Mouse (Mus musculus): ENCODE results near the gene Sned1.
"Not testable (repeated sequence)": the region's sequence is repeated elsewhere in the genome, so short reads cannot be mapped to it uniquely, and the experiment has no call there.

The Sned1 gene

DNA sequence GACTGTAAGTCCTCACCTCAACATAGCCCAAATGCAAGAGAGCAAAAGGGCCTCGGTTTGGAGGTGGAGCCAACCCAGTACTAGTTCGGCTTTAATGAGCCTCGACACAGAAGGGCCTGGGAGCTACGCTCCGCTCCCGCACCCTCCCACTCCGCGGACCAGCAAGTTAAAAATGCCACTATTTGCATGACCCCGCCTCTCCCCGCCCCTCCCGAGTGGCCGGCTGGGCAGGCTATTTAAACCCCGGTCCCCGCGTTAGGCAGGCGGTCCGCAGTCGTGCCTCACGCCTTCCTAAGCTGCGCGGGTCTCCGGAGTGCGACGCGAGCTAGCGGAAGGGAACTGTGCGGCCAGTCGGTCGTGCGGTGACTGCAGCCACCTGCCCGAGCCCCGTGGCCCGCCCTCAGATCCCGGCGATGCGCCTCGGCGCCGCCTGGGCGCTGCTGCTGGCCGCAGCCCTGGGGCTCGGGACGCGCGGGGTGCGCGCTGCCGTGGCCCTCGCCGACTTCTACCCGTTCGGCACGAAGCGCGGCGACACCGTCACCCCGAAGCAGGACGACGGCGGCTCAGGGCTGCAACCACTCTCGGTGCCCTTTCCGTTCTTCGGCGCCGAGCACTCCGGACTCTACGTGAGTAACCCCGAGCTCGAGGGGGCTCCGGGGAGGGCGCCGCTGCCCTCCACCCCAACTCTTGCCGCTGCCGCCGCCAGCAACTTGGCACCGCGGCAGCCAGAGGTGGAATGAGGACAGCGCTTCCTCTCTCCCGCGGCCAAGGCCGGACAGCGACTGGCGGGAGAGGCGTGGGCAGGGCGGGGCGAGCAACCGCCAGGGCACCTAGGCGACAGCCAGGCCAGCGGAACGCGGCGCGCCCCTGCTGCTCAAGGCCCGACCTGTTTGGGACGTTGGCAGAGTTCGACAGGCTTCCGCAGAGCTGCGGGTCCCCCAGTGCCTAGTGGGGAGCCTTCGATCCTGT is at the start of gene Sned1:
Sned1 (plus strand) TSS at position 266 of the 969 bp plus-strand sequence.
- peak; percentile 23 for DNase-seq (ENCODE audit: extremely low read depth, low read depth, low spot score)

DNA sequence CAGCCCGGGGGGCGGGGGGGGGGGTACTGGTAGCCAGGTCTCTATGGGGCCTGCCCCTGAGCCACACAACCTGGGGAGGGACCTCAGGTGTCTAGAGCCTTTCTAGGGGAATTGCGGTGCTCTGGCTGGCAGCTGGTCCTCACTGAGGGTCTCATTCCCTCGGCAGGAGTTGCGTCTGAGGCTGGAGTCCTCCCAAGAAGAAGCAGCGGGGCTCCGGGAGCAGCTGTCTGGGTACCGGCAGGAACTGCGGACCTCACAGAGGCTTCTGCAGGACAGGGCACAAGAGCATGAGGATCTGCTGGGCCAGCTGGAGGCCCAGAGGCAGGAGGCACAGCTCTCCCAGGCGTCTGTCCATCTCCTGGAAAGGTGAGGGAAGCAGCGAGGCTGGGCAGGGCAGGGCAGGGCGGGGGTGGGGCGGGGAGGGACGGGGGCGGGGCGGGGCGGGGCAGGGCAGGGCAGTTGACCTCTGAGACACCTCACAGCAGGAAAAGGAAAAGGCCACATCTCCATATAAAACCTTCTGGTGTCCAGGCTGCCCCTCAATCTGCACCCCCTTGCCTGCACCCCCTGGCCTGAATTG is 44.8 kb upstream of the Sned1 start:
- no peak for DNase-seq (ENCODE audit: extremely low read depth, low read depth, low spot score)

DNA sequence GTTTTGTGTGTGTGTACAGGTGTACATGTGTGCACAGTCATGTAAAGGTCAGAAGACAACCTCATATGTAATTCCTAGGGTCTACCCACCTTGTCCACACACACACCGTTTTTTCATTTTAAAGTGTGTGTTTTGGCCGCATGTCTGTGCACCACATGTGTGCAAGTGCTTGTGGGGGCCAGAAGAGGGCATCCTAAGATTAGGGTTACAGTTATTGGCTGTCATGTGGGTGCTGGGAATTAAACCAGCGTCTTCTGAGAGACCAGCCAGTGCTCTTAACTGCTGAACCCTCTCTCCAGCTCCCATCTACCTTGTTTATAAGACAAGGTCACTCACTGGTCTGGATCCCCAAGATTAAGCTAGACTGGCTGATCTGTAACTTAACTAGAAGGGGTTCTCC is 40.7 kb upstream of the Sned1 start:
- DNase-seq (ENCODE audit: extremely low read depth, low read depth, low spot score), result no peak

- not testable (repeated sequence) for DNase-seq (ENCODE audit: extremely low read depth, low read depth, low spot score)
Measured at GRCm38 (mm10) chr1:93197454-93197853, 38.2 kb upstream of the Sned1 start.

DNA sequence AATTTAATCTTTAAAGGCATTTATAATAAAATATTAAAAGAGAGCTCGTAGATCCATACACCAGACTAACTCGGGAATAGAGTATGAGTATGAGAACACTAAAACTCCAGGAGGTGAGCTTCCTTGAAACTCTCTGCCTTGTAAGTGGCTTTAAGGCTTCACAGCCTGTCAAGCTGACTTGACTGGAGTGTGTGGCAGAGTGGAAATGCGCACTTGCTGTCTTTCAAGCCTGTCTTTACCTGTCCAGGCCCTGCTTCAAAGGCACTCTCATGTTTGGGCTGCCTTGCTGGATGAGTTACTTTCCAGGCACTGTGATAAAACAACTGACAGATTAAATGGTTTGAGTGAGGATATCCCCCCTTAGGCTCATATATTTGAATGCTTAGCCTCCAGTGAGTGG is 37.7 kb upstream of the Sned1 start:
- no peak for DNase-seq (ENCODE audit: extremely low read depth, low read depth, low spot score)

GRCm38 (mm10) chr1:93206277-93206970 is 29.2 kb upstream of the Sned1 start:
- no peak for DNase-seq (ENCODE audit: extremely low read depth, low read depth, low spot score)

DNA sequence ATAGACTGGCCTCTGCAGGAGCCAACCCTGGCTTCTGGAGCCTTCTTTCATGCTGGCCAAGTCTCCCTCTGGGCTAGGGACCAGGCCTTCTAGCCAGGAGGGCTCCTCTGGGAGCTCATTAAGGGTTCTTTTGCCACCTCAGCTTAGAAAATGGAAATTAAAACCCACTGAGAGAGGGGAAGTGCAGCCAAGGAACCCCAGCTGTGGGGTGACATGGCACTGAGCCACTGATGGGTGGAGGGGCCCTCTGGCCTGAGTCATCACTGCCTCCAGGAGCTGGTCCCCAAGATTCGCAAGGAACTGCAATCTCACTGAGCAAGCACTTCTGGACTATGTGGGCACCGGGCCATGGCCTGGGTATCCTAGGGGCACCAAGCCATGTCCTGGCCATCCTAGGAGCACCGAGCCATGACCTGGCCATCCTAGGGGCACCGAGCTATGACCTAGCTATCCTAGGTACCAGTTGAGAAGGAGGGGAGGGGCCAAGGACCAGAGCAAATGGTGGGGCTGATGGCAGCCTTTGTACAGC is 28.0 kb upstream of the Sned1 start:
- no peak for DNase-seq (ENCODE audit: extremely low read depth, low read depth, low spot score)

GRCm38 (mm10) chr1:93210213-93210641 is 25.4 kb upstream of the Sned1 start:
- peak; percentile 34 for DNase-seq (ENCODE audit: extremely low read depth, low read depth, low spot score)

DNA sequence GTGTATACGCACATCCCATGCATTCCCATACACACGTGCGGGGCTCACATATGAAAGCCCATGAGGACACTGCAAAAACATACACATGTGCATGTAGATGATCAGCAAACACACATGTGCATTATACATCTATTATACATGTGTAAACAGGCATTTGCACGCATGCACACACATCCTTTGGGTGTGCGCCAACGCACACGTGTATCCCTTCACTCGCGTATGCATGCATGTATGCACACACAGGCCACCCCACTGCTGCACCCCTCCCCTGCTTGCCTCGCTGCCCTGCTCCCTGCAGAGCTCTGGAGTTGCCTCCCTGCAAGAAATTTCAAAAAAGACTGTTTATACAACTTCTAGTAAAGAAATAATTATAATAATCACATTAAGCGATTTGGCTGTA is 24.6 kb upstream of the Sned1 start:
- DNase-seq (ENCODE audit: extremely low read depth, low read depth, low spot score), result no peak

DNA sequence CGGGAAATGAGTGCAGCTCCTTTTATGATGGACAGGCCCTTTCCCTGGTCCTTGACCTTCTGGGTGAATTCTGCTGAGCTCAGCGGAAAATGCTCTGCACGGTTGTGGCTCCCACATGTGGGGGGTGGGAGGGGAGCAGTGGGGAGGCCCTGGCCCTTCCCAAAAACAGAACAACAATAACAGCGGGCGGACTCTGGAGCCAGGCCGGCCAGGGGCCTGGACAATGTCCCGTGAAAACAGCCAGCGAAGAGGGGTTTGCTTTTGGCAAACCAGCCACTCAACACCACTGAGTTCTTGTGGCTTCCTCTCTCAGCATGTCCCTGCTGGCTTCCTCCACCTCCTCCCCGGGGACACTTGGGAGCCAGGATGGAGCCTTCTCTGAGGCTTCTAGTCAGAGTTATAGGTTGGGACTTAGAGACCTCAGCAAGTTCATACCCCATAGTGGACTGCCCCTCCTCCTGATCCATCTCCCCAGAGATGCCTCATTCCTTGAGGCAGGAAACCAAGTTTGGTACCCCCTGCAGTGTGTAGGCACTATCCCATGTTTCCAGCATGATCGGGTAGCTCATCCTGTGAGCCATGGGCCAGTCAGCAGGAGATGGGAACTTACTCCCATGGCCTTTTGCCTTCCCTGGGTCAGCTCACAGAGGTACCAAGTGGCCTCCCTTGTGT is 24.0 kb upstream of the Sned1 start:
- DNase-seq (ENCODE audit: extremely low read depth, low read depth, low spot score), result no peak

- DNase-seq (ENCODE audit: extremely low read depth, low read depth, low spot score), result no peak
Measured at GRCm38 (mm10) chr1:93212441-93212840, 23.2 kb upstream of the Sned1 start.

DNA sequence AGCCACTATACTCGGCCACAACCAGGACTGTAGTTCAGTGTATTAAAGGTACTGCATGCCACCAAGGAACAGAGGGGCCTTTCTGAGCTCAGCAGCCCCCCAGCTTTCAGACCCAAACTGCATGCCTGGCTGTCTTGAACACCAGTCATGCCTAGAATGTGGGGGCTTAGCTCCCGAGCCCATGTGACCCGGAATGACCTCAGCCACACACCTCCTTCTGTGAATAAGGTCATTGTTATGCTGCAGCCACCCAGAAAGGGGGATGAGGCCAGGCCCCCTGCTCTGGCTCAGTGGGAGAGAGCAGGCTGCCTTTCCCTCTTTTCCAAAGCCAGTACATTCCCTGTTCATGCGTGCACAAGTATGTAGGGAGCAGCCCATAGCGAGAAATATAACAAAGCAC is 21.0 kb upstream of the Sned1 start:
- DNase-seq (ENCODE audit: extremely low read depth, low read depth, low spot score), result no peak

GRCm38 (mm10) chr1:93216839-93217497 is 18.7 kb upstream of the Sned1 start:
- no peak for DNase-seq (ENCODE audit: extremely low read depth, low read depth, low spot score)

- DNase-seq (ENCODE audit: extremely low read depth, low read depth, low spot score), result no peak
Measured at GRCm38 (mm10) chr1:93217530-93217929, 18.1 kb upstream of the Sned1 start.

DNA sequence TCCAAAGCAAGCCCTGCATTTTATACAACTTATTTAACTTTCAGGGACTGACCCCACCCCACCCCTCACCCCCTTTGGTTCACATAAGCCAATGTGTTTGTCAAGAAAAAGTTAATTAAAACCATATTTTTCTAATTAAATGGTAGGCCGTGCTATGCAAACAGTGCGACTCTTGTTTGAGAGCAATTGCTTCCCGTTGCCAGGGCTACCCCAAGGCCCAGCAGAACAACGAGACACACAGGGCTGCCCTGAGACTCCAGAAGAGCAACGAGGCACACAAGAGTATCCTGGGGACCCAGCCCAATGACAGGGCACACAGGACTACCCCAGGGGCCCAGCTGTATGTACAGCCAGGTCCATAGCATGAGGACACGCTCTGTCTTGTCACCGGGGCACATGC is 14.9 kb upstream of the Sned1 start:
- no peak for DNase-seq (ENCODE audit: extremely low read depth, low read depth, low spot score)

DNA sequence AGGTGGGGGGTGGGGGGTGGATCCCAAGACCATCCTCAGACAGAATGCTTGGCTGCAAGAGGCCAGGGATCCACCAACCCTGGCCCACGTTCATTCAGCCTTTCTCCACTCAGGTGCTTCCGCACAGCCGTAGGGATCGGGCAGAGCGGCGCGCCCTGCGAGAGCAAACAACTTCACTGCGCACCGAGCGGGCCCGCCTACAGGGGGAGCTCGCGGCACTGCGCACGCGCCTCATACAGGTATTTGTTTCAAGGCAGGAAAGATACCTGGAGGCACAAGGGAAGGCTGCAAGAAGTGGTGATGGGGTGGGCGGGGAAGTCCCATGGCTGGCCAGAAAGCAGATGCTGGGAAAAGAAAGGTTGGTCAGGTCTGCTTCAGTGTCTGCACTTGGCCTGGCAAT is 11.7 kb upstream of the Sned1 start:
- no peak for DNase-seq (ENCODE audit: extremely low read depth, low read depth, low spot score)

- no peak for DNase-seq (ENCODE audit: extremely low read depth, low read depth, low spot score)
Measured at GRCm38 (mm10) chr1:93225226-93225625, 10.4 kb upstream of the Sned1 start.

GRCm38 (mm10) chr1:93225731-93226520 is 9.7 kb upstream of the Sned1 start:
- DNase-seq (ENCODE audit: extremely low read depth, low read depth, low spot score), result no peak

GRCm38 (mm10) chr1:93227303-93227975 is 8.2 kb upstream of the Sned1 start:
- DNase-seq (ENCODE audit: extremely low read depth, low read depth, low spot score), result no peak
